Mouse (Mus musculus): ENCODE measurements at regions not wholly inside any gene's neighbourhood (a gene's known extent, or its start where the extent isn't known, plus 50 kb on each side); places are given as distances from the start of the nearest gene placed in this dataset.

DNA sequence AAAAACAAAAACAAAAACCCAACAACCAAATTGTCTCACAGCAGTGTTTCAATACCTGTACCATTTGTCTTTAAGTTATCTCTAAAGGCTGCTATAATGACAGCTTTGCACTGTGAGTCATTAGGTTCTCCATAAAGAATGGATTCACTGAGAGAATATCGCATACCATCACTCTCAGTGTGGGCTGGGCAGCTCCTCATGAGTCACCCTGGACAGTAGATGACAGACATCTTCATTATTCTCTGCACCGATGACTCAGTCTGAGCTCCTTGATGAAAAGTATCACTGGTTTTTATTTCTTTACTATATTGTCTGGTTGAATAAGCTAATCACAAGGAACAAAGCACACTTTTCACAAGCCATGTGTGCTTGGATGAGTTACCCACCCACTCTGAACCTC lies 230.4 kb downstream of the Abcc12 start:
- H3K27me3 ChIP-seq (ENCODE audit: control insufficient read depth, insufficient read depth, low read length), result no peaks in the 10 kb centered on the region
- no peak for DNase-seq (ENCODE audit: low spot score)
- no peak overlapping the region for H3K9ac ChIP-seq (ENCODE audit: low read length)
- H3K4me1 ChIP-seq (ENCODE audit: control insufficient read depth, insufficient read depth, low read length), result no peaks in the 10 kb centered on the region
- 91% methylated on average over 2 of the region's 2 CpGs for WGBS
- H3K4me3 ChIP-seq (ENCODE audit: low read depth, low read length), result no peak overlapping the region
- no peak overlapping the region for H3K4me2 ChIP-seq (ENCODE audit: low read depth, severe bottlenecking)
- no peaks in the 10 kb centered on the region for H3K36me3 ChIP-seq (ENCODE audit: control insufficient read depth, insufficient read depth, low read length)
- ATAC-seq (ENCODE audit: insufficient number of reproducible peaks, low FRiP score, low TSS enrichment, low read depth), result no peak
- no peak overlapping the region for H3K27ac ChIP-seq (replicated peaks; ENCODE audit: low read depth, low read length)
- no peaks in the 10 kb centered on the region for H3K9me3 ChIP-seq (ENCODE audit: control insufficient read depth, low read length)

DNA sequence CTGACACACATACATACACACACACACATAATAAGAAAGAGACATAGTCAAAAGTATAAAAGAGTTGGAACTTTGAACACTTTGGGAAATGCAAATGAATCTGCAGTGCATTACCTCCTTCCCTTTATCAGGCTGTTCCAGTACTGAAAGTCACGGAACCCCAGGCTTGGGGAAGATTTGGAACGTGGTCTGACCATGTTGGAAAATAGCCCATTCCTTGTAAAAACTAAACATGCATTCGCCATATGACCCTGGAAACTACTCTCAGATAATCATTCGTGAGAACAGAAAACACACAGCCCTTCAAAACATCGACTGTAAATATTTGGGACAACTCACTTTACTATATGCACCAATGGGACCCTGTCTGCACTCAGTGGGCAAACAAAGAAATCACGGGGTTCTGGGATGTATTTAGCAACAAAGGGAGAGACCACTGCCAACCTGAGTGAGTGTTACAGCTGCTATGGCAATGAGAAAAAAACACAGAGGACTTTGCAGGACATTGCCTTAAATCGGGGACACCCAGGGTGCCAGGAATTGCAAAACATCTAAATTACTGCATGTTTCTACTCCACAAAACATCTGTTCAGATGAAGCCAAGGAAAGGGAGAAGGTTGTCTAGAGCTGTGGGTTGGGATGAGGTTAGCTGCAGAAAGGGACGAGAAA lies 238.3 kb downstream of the Abcc12 start:
- Histone ChIP-seq H3K9me3 (ENCODE audit: control insufficient read depth, low read length) (no peaks in the 10 kb centered on the region), H3K36me3 (ENCODE audit: control insufficient read depth, insufficient read depth, low read length) (no peaks in the 10 kb centered on the region), H3K27ac (replicated peaks; ENCODE audit: low read depth, low read length) (no peak overlapping the region), H3K4me2 (ENCODE audit: low read depth, severe bottlenecking) (no peak overlapping the region), H3K9ac (ENCODE audit: low read length) (no peak overlapping the region), H3K27me3 (ENCODE audit: control insufficient read depth, insufficient read depth, low read length) (no peaks in the 10 kb centered on the region), H3K4me1 (ENCODE audit: control insufficient read depth, insufficient read depth, low read length) (no peaks in the 10 kb centered on the region), H3K4me3 (ENCODE audit: low read depth, low read length) (no peak overlapping the region)
- ATAC-seq (ENCODE audit: insufficient number of reproducible peaks, low FRiP score, low TSS enrichment, low read depth) (no peak), DNase-seq (ENCODE audit: low spot score) (no peak)
- WGBS, result 75% methylated on average over 8 of the region's 8 CpGs

DNA sequence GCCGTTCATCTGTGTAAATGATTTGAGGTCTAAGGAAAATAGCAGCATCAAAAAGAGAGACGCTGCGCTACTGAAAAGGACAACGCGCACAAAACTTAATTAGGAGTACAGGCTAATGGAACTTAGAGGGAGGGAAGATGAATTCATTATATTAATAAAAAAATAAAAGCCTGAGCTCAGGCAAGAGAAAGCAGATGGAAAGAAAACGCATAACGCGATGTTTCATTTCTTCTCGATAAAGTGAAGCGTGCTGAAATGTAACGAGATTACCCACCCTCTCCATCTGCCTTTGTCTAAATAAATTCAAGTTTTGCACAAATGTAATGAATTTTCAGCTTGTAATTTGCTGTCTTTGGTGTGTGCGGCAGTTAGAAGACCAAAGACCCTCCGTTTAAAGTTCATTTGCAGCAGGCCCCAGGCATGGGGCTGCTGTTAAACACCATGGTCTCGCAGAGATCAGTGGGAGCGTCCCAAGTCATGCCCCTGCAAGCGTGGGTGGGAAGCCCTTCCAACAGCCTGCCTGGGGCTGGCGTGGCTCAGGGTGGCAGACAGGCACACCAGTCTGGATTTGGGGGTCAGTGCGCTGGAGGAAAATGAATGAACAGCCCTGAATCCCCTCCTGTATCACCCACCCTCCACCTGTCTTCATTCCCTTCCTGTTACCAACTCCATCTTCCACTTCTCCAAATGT lies 241.8 kb downstream of the Abcc12 start:
- Histone ChIP-seq H3K4me2 (ENCODE audit: low read depth, severe bottlenecking) (no peak overlapping the region), H3K36me3 (ENCODE audit: control insufficient read depth, insufficient read depth, low read length) (no peaks in the 10 kb centered on the region), H3K9me3 (ENCODE audit: control insufficient read depth, low read length) (no peaks in the 10 kb centered on the region), H3K27me3 (ENCODE audit: control insufficient read depth, insufficient read depth, low read length) (no peaks in the 10 kb centered on the region), H3K9ac (ENCODE audit: low read length) (no peak overlapping the region), H3K4me3 (ENCODE audit: low read depth, low read length) (no peak overlapping the region), H3K4me1 (ENCODE audit: control insufficient read depth, insufficient read depth, low read length) (no peaks in the 10 kb centered on the region), H3K27ac (replicated peaks; ENCODE audit: low read depth, low read length) (no peak overlapping the region)
- ATAC-seq (ENCODE audit: insufficient number of reproducible peaks, low FRiP score, low TSS enrichment, low read depth) (no peak), DNase-seq (ENCODE audit: low spot score) (no peak)
- 90% methylated on average over 18 of the region's 18 CpGs for WGBS

DNA sequence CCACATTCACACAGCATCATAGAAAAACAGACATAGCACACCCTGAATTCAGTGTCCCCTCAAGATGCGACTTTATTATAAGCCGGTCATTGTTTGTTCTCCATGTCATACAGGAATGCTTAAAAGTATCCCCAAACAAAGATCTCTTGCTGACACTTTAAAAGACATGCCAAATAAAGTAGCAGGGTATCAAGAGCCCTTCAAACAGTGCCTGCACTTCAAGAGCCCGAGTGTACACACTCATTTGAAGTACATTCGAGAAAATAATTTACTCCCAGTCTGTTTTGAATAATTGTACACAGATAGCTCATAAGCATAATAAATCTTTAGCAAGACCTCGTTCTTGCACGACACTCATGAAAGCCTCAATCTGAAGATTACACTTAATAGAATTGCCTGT lies 249.1 kb downstream of the Abcc12 start:
- no peaks in the 10 kb centered on the region for H3K9me3 ChIP-seq (ENCODE audit: control insufficient read depth, low read length)
- DNase-seq (ENCODE audit: low spot score) (no peak), ATAC-seq (ENCODE audit: insufficient number of reproducible peaks, low FRiP score, low TSS enrichment, low read depth) (no peak)
- no peaks in the 10 kb centered on the region for H3K4me1 ChIP-seq (ENCODE audit: control insufficient read depth, insufficient read depth, low read length)
- 88% methylated on average over 6 of the region's 6 CpGs for WGBS
- H3K4me3 ChIP-seq (ENCODE audit: low read depth, low read length), result no peak overlapping the region
- H3K36me3 ChIP-seq (ENCODE audit: control insufficient read depth, insufficient read depth, low read length), result no peaks in the 10 kb centered on the region
- no peak overlapping the region for H3K9ac ChIP-seq (ENCODE audit: low read length)
- H3K4me2 ChIP-seq (ENCODE audit: low read depth, severe bottlenecking), result no peak overlapping the region
- H3K27ac ChIP-seq (replicated peaks; ENCODE audit: low read depth, low read length), result no peak overlapping the region
- H3K27me3 ChIP-seq (ENCODE audit: control insufficient read depth, insufficient read depth, low read length), result no peaks in the 10 kb centered on the region

DNA sequence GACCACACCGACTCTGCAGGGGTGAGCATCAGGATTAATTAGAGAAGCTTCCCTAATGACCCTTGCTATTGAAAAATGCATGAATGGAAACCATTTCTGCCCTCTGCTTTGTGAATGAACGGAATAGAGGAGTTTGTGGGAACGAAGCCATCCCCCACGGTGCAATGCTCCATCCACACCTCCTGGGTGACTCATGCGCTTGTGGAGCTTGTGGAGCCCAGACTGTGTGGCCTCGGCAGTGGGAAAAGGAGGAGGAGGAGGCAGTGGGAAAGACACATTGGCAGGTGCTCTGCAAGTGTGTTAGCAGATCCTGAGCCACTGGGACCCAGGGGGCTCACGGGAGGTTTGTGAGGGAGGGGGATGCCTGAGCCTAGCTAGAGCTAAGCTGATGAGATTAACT lies 251.9 kb downstream of the Abcc12 start:
- no peaks in the 10 kb centered on the region for H3K27me3 ChIP-seq (ENCODE audit: control insufficient read depth, insufficient read depth, low read length)
- H3K9me3 ChIP-seq (ENCODE audit: control insufficient read depth, low read length), result no peaks in the 10 kb centered on the region
- H3K9ac ChIP-seq (ENCODE audit: low read length), result no peak overlapping the region
- DNase-seq (ENCODE audit: low spot score) (no peak), ATAC-seq (ENCODE audit: insufficient number of reproducible peaks, low FRiP score, low TSS enrichment, low read depth) (no peak)
- H3K36me3 ChIP-seq (ENCODE audit: control insufficient read depth, insufficient read depth, low read length), result no peaks in the 10 kb centered on the region
- no peak overlapping the region for H3K4me3 ChIP-seq (ENCODE audit: low read depth, low read length)
- no peak overlapping the region for H3K4me2 ChIP-seq (ENCODE audit: low read depth, severe bottlenecking)
- H3K4me1 ChIP-seq (ENCODE audit: control insufficient read depth, insufficient read depth, low read length), result no peaks in the 10 kb centered on the region
- WGBS, result 73% methylated on average over 7 of the region's 7 CpGs
- no peak overlapping the region for H3K27ac ChIP-seq (replicated peaks; ENCODE audit: low read depth, low read length)

DNA sequence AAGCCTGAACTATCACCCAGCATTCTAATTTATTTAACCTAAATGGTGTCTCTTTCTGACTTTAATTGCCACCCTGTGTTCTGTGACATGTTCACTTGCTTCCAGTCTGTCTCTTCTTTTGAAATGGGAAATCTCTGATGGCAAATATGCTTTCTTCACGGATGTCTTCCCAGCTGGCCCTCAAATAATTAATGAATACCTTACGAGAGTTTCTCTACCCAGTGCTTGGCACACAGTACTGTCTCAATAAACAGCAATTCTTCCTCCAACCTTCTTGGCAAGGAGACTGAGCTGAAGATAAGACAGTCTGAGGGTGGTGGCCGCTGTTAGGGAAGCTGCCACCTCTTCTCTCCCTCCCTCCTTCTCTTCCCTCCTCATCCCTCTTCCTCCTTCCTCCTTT lies 252.5 kb downstream of the Abcc12 start:
- Histone ChIP-seq H3K4me2 (ENCODE audit: low read depth, severe bottlenecking) (no peak overlapping the region), H3K4me3 (ENCODE audit: low read depth, low read length) (no peak overlapping the region), H3K4me1 (ENCODE audit: control insufficient read depth, insufficient read depth, low read length) (no peaks in the 10 kb centered on the region), H3K36me3 (ENCODE audit: control insufficient read depth, insufficient read depth, low read length) (no peaks in the 10 kb centered on the region), H3K27me3 (ENCODE audit: control insufficient read depth, insufficient read depth, low read length) (no peaks in the 10 kb centered on the region), H3K9ac (ENCODE audit: low read length) (no peak overlapping the region), H3K27ac (replicated peaks; ENCODE audit: low read depth, low read length) (no peak overlapping the region), H3K9me3 (ENCODE audit: control insufficient read depth, low read length) (no peaks in the 10 kb centered on the region)
- 79% methylated on average over 3 of the region's 3 CpGs for WGBS
- ATAC-seq (ENCODE audit: insufficient number of reproducible peaks, low FRiP score, low TSS enrichment, low read depth) (no peak), DNase-seq (ENCODE audit: low spot score) (no peak)

DNA sequence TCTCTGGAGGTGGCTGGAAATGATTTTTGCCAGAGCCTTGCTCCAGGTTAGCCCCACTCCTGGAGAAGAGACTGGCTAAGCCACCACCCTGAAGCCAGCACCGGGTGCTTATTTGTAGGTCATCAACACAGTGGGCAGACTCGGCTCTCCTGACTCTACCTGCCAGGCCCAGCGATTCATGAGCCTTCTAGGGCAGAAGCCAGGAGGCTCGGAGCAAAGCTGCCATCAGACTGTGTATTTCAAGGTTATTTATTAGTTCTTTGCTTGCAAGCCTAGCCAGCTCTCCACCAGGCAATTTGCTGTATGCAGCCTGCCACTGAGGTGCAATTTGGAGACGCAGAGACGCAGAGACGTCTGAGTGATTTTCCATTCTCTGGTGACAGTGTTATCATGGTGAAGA lies 255.4 kb downstream of the Abcc12 start:
- no peaks in the 10 kb centered on the region for H3K36me3 ChIP-seq (ENCODE audit: control insufficient read depth, insufficient read depth, low read length)

DNA sequence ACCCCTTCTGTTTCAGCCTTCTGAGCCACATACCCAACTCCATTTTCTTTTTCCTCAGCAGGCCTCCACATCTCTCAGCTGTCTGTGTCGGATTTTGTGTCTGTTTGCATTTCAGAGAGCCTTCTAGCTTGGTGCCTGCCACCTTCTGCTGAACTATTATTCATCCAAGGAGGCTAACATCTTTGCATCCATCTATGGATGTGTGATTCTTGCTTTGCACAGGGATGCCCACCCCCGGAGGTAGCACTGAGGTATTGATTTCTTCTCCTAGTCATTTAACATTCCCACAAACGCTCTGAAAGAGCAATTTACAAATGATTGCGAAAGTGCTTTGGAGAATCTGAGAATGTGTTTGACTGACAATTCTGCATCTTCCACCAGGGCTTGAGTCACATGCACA lies 255.9 kb downstream of the Abcc12 start:
- ATAC-seq (ENCODE audit: insufficient number of reproducible peaks, low FRiP score, low TSS enrichment, low read depth), result no peak
- Histone ChIP-seq H3K4me1 (ENCODE audit: control insufficient read depth, insufficient read depth, low read length) (no peaks in the 10 kb centered on the region), H3K36me3 (ENCODE audit: control insufficient read depth, insufficient read depth, low read length) (no peaks in the 10 kb centered on the region), H3K9me3 (ENCODE audit: control insufficient read depth, low read length) (no peaks in the 10 kb centered on the region), H3K27ac (replicated peaks; ENCODE audit: low read depth, low read length) (no peak overlapping the region), H3K27me3 (ENCODE audit: control insufficient read depth, insufficient read depth, low read length) (no peaks in the 10 kb centered on the region), H3K9ac (ENCODE audit: low read length) (no peak overlapping the region), H3K4me3 (ENCODE audit: low read depth, low read length) (no peak overlapping the region), H3K4me2 (ENCODE audit: low read depth, severe bottlenecking) (no peak overlapping the region)
- 69% methylated on average over 4 of the region's 4 CpGs for WGBS
- no peak for DNase-seq (ENCODE audit: low spot score)

More for the DNA sequence above, 255.4 kb downstream of the Abcc12 start:
- Histone ChIP-seq H3K27ac (replicated peaks; ENCODE audit: low read depth, low read length) (no peak overlapping the region), H3K4me2 (ENCODE audit: low read depth, severe bottlenecking) (no peak overlapping the region), H3K4me3 (ENCODE audit: low read depth, low read length) (no peak overlapping the region), H3K9ac (ENCODE audit: low read length) (no peak overlapping the region), H3K27me3 (ENCODE audit: control insufficient read depth, insufficient read depth, low read length) (no peaks in the 10 kb centered on the region), H3K9me3 (ENCODE audit: control insufficient read depth, low read length) (no peaks in the 10 kb centered on the region), H3K4me1 (ENCODE audit: control insufficient read depth, insufficient read depth, low read length) (no peaks in the 10 kb centered on the region)
- WGBS, result 60% methylated on average over 7 of the region's 7 CpGs
- DNase-seq (ENCODE audit: low spot score), result no peak
- no peak for ATAC-seq (ENCODE audit: insufficient number of reproducible peaks, low FRiP score, low TSS enrichment, low read depth)

DNA sequence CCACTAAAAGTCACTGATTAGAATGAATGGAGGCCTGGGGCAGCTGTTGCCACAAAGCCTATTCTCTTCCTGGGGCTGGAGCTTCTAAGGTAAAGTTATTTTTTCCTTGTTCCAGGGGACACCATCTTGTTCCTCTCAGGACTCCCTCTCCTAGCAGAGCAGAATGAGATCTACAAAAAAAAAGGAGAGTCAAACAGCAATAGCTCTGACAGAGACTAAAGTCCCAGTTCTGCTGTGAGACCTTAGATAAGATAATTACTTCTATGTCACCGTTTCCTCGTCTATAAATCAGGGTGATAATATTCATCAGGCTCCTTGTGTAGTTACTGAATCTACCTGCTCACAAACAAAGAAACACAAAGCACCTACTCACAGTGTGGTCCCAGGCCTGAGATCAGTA lies 256.7 kb downstream of the Abcc12 start:
- 83% methylated on average over 2 of the region's 2 CpGs for WGBS
- no peak for DNase-seq (ENCODE audit: low spot score)
- Histone ChIP-seq H3K27me3 (ENCODE audit: control insufficient read depth, insufficient read depth, low read length) (no peaks in the 10 kb centered on the region), H3K9me3 (ENCODE audit: control insufficient read depth, low read length) (no peaks in the 10 kb centered on the region), H3K4me3 (ENCODE audit: low read depth, low read length) (no peak overlapping the region), H3K4me1 (ENCODE audit: control insufficient read depth, insufficient read depth, low read length) (no peaks in the 10 kb centered on the region), H3K36me3 (ENCODE audit: control insufficient read depth, insufficient read depth, low read length) (no peaks in the 10 kb centered on the region), H3K27ac (replicated peaks; ENCODE audit: low read depth, low read length) (no peak overlapping the region), H3K9ac (ENCODE audit: low read length) (no peak overlapping the region), H3K4me2 (ENCODE audit: low read depth, severe bottlenecking) (no peak overlapping the region)
- no peak for ATAC-seq (ENCODE audit: insufficient number of reproducible peaks, low FRiP score, low TSS enrichment, low read depth)

Measured in limb, embryonic 11.5 days (tissue).